Mouse (Mus musculus) limb, embryonic 15.5 days (tissue): ENCODE results near the gene Slc34a3. TPM values are rescaled to one million over a fixed set of nuclear protein-coding genes. Genes with fewer than 3 reads are reported as not detected.

Experiments
- ATAC-seq: fragments of 200-750 bp; cut with Nextera tagmentation; 2 replicates; pipeline ENCODE4 v1.8.0; 2017; ENCODE audit warnings: low read depth, moderate TSS enrichment; ENCODE audit not compliant: insufficient number of reproducible peaks, low FRiP score, low TSS enrichment
- H3K27ac ChIP-seq: fragments of 300-500 bp; sonication (generic); 2 replicates; pipeline ENCODE4 v1.5.1; 2015; ENCODE audit warnings: moderate library complexity, mild to moderate bottlenecking, inconsistent platforms
- H3K27me3 ChIP-seq: fragments of 300-500 bp; sonication (generic); 2 replicates; pipeline ENCODE4 v1.6.1; 2015; ENCODE audit warnings: inconsistent platforms
- H3K36me3 ChIP-seq: fragments of 300-500 bp; sonication (generic); 2 replicates; pipeline ENCODE4 v1.6.1; 2015; ENCODE audit warnings: inconsistent platforms
- H3K4me1 ChIP-seq: fragments of 300-500 bp; sonication (generic); 2 replicates; pipeline ENCODE4 v1.6.1; 2015; ENCODE audit warnings: inconsistent platforms
- H3K4me2 ChIP-seq: fragments of 300-500 bp; sonication (generic); 2 replicates; pipeline ENCODE4 v1.6.1; 2015; ENCODE audit warnings: mild to moderate bottlenecking, inconsistent platforms
- H3K4me3 ChIP-seq: fragments of 300-500 bp; sonication (generic); 2 replicates; pipeline ENCODE4 v1.5.1; 2015; ENCODE audit warnings: mild to moderate bottlenecking, inconsistent platforms
- H3K9ac ChIP-seq: fragments of 300-500 bp; sonication (generic); 2 replicates; pipeline ENCODE4 v1.6.1; 2015; ENCODE audit warnings: inconsistent platforms
- H3K9me3 ChIP-seq: fragments of 300-500 bp; sonication (generic); 2 replicates; pipeline ENCODE4 v1.6.1; 2016; ENCODE audit warnings: inconsistent platforms
- WGBS: fragments of 180-500 bp; shearing (Covaris S2); methylation state at CpG from one replicate; pipeline ENCODE4 v1.1.7; 2015; 5-methylcytosine and 5-hydroxymethylcytosine counted together
- polyA plus RNA-seq: library from polyadenylated mRNA; unstranded; fragments of >200 nt; fragmentation: Nextera tagmentation; extraction: Ambion mirVana; gene quantifications from 2 replicates; pipeline ENCODE4 v1.2.1, GENCODE M21; 2015

The Slc34a3 gene
- not detected in 2 replicates for polyA plus RNA-seq

- Histone ChIP-seq H3K4me3 (no peak within 1 kb of the TSS), H3K4me2 (no peak within 1 kb of the TSS), H3K27me3 (peaks cover 49% of the 10 kb centered on the region), H3K36me3 (no peaks in the 10 kb centered on the region), H3K27ac (no peak within 1 kb of the TSS), H3K9me3 (no peaks in the 10 kb centered on the region), H3K9ac (no peak within 1 kb of the TSS), H3K4me1 (peaks cover 1% of the 10 kb centered on the region; the same call in 1 of the 2 replicates)
- ATAC-seq = no peak
- WGBS = 85% methylated on average over 3 of the region's 3 CpGs
These were observed at the start of gene Slc34a3 for GRCm38 (mm10) chr2:25234050-25234449. Gene Slc34a3 (minus strand): TSS chr2:25234364.

DNA sequence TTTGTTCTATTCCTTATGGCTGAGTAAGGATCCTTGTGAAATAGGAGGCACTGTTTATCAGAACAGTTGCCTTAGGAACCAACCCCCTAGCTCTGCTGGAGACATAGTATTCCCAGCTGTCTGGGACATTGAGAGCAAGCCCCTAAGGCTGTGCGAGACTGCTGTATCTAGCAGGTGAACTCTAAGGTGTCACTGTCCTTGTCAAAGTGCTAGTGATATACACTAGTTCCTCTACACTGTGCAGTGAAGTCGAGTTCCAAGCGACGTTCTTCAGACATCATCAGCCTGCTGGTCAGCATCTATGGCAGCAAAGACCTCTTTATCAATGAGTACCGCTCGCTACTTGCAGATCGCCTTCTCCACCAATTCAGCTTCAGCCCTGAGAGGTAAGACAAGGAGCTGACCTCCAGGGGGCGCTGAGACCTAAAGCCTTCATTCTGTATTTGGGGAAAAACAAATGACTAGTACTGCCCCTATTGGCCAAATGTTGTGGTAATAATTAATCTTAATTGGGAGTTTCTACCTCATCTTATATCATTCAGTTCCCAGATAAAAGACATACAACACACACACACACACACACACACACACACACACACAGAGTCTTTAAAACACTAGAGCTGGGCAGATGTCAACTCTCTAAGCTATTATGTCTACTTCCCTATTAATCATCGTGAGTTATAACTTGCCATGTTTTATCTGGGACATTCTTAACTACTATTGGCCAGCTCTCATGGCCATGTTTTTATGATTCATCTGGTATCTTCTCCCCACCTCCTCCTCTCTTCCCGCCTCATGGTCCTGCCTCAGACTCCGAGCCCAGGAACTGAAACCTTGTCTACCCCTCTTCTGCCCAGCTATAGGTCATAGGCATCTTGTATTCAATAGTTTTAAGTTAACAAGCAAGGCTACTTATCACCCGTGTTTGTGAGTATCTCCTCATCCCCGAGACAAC is 45.0 kb upstream of the Slc34a3 start:
- 64% methylated on average over 13 of the region's 13 CpGs for WGBS
- H3K9me3 ChIP-seq = no peaks in the 10 kb centered on the region
- peaks cover 96% of the 10 kb centered on the region for H3K36me3 ChIP-seq
- H3K27me3 ChIP-seq = no peaks in the 10 kb centered on the region
- no peak overlapping the region for H3K9ac ChIP-seq
- no peak overlapping the region for H3K4me3 ChIP-seq
- H3K27ac ChIP-seq = no peak overlapping the region
- H3K4me1 ChIP-seq = no peaks in the 10 kb centered on the region
- no peak overlapping the region for H3K4me2 ChIP-seq
- 0 out of 2 replicates have a peak, but pooled peaks have one; percentile 24 for ATAC-seq

DNA sequence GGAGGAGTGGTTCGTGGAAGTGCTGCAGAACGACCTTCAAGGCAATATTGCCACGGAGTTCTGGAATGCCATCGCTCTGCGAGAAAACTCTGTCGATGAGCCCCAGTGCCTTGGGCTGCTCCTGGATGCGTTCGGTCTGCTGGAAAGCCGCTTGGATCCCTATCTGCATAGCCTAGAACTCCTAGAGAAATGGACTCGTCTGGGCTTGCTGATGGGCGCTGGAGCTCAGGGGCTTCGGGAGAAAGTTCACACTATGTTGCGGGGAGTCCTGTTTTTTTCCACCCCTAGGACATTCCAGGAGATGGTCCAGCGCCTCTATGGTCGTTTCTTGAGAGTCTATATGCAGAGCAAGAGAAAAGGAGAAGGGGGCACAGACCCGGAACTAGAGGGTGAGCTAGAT is 38.8 kb upstream of the Slc34a3 start:
- Histone ChIP-seq H3K9me3 (no peaks in the 10 kb centered on the region), H3K4me2 (peak overlapping the region; percentile 88), H3K27me3 (no peaks in the 10 kb centered on the region), H3K4me3 (peak overlapping the region; percentile 91), H3K27ac (peak overlapping the region; percentile 91), H3K9ac (peak overlapping the region; percentile 82), H3K4me1 (peaks cover 27% of the 10 kb centered on the region), H3K36me3 (peaks cover 76% of the 10 kb centered on the region)
- WGBS = 30% methylated on average over 16 of the region's 16 CpGs
- no peak for ATAC-seq

- Histone ChIP-seq H3K4me2 (peak overlapping the region; percentile 88), H3K9me3 (no peaks in the 10 kb centered on the region), H3K27me3 (no peaks in the 10 kb centered on the region), H3K36me3 (peaks cover 76% of the 10 kb centered on the region), H3K4me3 (peak overlapping the region; percentile 91), H3K4me1 (peaks cover 27% of the 10 kb centered on the region), H3K27ac (peak overlapping the region; percentile 91), H3K9ac (peak overlapping the region; percentile 82)
- WGBS = 0% methylated on average over 29 of the region's 29 CpGs
- ATAC-seq = no peak
These were observed 38.4 kb upstream of the Slc34a3 start for GRCm38 (mm10) chr2:25272515-25272914.

DNA sequence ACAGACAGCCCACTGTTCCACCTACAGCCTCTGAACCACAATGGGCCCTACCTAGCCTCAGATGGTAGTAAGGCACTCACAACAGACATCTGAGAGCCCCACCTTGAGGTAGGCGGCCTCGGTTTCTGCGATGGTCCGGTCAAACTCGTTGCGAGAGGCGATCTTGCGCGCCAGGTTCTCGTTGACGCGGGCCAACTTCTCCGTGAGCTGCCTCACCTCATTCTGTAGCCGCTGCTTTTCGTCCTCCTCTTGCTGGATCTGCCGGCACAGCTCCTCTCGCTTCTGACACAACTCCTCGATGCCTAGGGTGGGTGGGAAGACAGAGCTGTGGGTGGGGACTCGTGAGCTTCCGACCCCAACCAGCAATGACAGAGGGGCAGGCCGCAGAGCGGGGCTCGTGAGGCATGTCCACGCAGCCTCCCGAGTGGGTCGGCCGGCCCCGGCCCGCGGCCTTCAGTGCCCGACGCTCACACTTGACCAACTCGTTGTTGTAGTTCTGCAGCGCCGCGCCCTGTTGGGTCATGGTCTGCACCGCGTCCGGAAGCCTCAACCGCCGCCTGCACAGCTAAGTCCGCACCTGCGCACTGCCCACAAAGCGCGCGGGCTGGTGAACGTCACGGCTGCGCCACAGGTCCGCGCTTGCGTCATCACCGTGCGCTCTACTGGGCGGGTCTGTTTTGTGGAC is 37.8 kb upstream of the Slc34a3 start, which contains the start of the genes Ssna1 and Anapc2:
Gene Ssna1, minus strand, starts transcription at position 612 of the 685 bp plus-strand sequence.
Gene Anapc2, plus strand, starts transcription at position 652 of the 685 bp plus-strand sequence.
- WGBS = under 1% methylated on average over 55 of the region's 55 CpGs
- H3K4me1 ChIP-seq = peaks cover 27% of the 10 kb centered on the region

GRCm38 (mm10) chr2:25267746-25268309 is 33.7 kb upstream of the Slc34a3 start:
- H3K4me1 ChIP-seq = peaks cover 47% of the 10 kb centered on the region
- peaks cover 20% of the 10 kb centered on the region for H3K27me3 ChIP-seq
- WGBS = 71% methylated on average over 4 of the region's 4 CpGs
- H3K4me2 ChIP-seq = no peak overlapping the region
- ATAC-seq = no peak
- H3K9me3 ChIP-seq = no peaks in the 10 kb centered on the region
- no peak overlapping the region for H3K4me3 ChIP-seq
- H3K27ac ChIP-seq = no peak overlapping the region
- H3K36me3 ChIP-seq = peaks cover 38% of the 10 kb centered on the region
- H3K9ac ChIP-seq = no peak overlapping the region

More for the DNA sequence above, 37.8 kb upstream of the Slc34a3 start, which contains the start of the genes Ssna1 and Anapc2:
- no peaks in the 10 kb centered on the region for H3K27me3 ChIP-seq
- H3K4me3 ChIP-seq = peak within 1 kb of the TSS; percentile 91
- H3K9me3 ChIP-seq = no peaks in the 10 kb centered on the region
- peak within 1 kb of the TSS; percentile 91 for H3K27ac ChIP-seq
- H3K9ac ChIP-seq = peak within 1 kb of the TSS; percentile 82
- peaks cover 70% of the 10 kb centered on the region for H3K36me3 ChIP-seq
- peak; percentile 93 for ATAC-seq
- H3K4me2 ChIP-seq = peak within 1 kb of the TSS; percentile 88

DNA sequence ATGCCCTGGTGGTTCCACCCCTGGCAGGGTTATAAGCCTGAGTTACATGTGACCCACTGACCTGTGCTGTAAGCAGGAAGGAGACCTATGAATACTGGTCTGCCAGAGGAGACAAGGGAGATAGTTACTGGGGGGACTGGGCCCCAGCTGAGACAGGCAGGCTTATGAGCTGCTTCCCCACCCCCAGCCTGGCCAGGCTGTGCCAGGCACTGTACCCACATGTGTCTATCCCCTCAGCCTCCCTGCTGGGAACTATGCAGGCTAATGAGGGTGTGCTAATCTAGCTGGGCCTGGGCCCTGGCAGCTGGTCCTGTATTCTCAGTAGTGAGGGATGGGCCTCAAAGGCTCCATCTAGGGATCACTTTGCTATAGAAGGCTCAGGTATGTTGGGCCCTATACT is 33.1 kb upstream of the Slc34a3 start:
- no peak overlapping the region for H3K4me2 ChIP-seq
- H3K4me3 ChIP-seq = no peak overlapping the region
- H3K4me1 ChIP-seq = peaks cover 47% of the 10 kb centered on the region
- H3K9ac ChIP-seq = no peak overlapping the region
- no peak for ATAC-seq
- peaks cover 20% of the 10 kb centered on the region for H3K27me3 ChIP-seq
- H3K9me3 ChIP-seq = no peaks in the 10 kb centered on the region
- H3K27ac ChIP-seq = no peak overlapping the region
- peaks cover 38% of the 10 kb centered on the region for H3K36me3 ChIP-seq

- Histone ChIP-seq H3K27me3 (peaks cover 20% of the 10 kb centered on the region), H3K4me2 (no peak overlapping the region), H3K9ac (no peak overlapping the region), H3K4me1 (peaks cover 52% of the 10 kb centered on the region), H3K36me3 (peaks cover 38% of the 10 kb centered on the region), H3K9me3 (no peaks in the 10 kb centered on the region), H3K4me3 (no peak overlapping the region), H3K27ac (no peak overlapping the region)
- no peak for ATAC-seq
- 39% methylated on average over 2 of the region's 2 CpGs for WGBS
These were observed 32.6 kb upstream of the Slc34a3 start for GRCm38 (mm10) chr2:25266720-25267119.

GRCm38 (mm10) chr2:25265897-25266656 is 31.9 kb upstream of the Slc34a3 start:
- ATAC-seq = no peak
- 60% methylated on average over 6 of the region's 6 CpGs for WGBS
- Histone ChIP-seq H3K4me3 (no peak overlapping the region), H3K27ac (no peak overlapping the region), H3K9ac (0 out of 2 replicates have a peak overlapping the region, but pooled peaks have one; percentile 2), H3K4me2 (0 out of 2 replicates have a peak overlapping the region, but pooled peaks have one; percentile 3), H3K36me3 (peaks cover 35% of the 10 kb centered on the region), H3K9me3 (no peaks in the 10 kb centered on the region), H3K27me3 (peaks cover 20% of the 10 kb centered on the region), H3K4me1 (peaks cover 46% of the 10 kb centered on the region)

DNA sequence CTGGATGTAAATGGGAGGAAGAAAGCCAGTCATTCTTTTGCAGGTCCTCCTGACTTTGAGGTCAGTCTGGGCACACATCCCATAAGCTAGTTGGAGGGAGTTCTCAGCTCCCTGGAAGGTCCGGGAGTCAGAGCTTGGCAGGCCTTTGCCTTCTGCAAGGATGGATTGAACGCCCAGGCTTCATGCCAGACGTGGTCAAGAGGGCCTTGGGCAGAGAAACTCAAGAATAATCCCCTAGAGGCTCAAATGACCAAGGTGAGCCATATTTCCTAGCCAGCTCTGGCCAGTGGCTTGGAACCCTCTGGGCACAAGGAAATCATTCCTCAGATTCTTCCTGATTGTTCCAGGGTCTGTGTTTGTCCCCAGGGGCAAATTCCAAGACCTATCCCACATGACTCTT is 30.7 kb upstream of the Slc34a3 start:
- Histone ChIP-seq H3K4me1 (peaks cover 39% of the 10 kb centered on the region), H3K27ac (no peak overlapping the region), H3K9ac (no peak overlapping the region), H3K4me2 (no peak overlapping the region), H3K36me3 (peaks cover 23% of the 10 kb centered on the region), H3K9me3 (no peaks in the 10 kb centered on the region), H3K27me3 (peaks cover 20% of the 10 kb centered on the region), H3K4me3 (no peak overlapping the region)
- 60% methylated on average over 3 of the region's 3 CpGs for WGBS
- no peak for ATAC-seq

- Histone ChIP-seq H3K27me3 (peaks cover 20% of the 10 kb centered on the region), H3K4me1 (peaks cover 39% of the 10 kb centered on the region), H3K9me3 (no peaks in the 10 kb centered on the region), H3K36me3 (peaks cover 17% of the 10 kb centered on the region; the same call in 1 of the 2 replicates), H3K4me3 (0 out of 2 replicates have a peak overlapping the region, but pooled peaks have one; percentile 63), H3K27ac (no peak overlapping the region), H3K4me2 (no peak overlapping the region), H3K9ac (0 out of 2 replicates have a peak overlapping the region, but pooled peaks have one; percentile 7)
- ATAC-seq = no peak
- 73% methylated on average over 5 of the region's 5 CpGs for WGBS
These were observed 30.1 kb upstream of the Slc34a3 start for GRCm38 (mm10) chr2:25264286-25264660.
